14 mouse cellular contexts compared by ENCODE assay signal in genomic region chr4:63032581-63033006, GRCm38 (mm10).
A peak's percentile ranks its signal among the peaks of the same experiment; 100 is the strongest.
DNase-seq lines count a peak whose midpoint lies in the region; ATAC-seq lines count a peak whose summit lies in the region.
"Had no signal": no experiment of that assay in that cellular context is flagged by ENCODE, and none has a peak within 500 bp of the region (broad histone marks: within the 10 kb centered on the region; RNA-seq: fewer than 3 reads in every experiment).

No protein-coding gene starts in this region.

- DNase-seq in urinary bladder, postnatal 14 days (ENCODE audit: low spot score) = peak; percentile 36
- no peak for DNase-seq in urinary bladder, postnatal 25 days (ENCODE audit: low spot score)
- DNase-seq in adrenal gland, adult 2 months = no peak
- DNase-seq in gastrocnemius, adult 18-20 months (ENCODE audit: low spot score) = no peak
- DNase-seq: adrenal gland, adult 8-10 months; cerebellum, adult 11 months; embryo, embryonic 11 days had no signal

- peak overlapping the region; percentile 76; the same call in 1 of the 2 replicates for H3K27ac ChIP-seq in kidney, embryonic 14.5 days (ENCODE audit: low read depth, low read length)
- H3K27ac ChIP-seq in limb, embryonic 15.5 days = peak overlapping the region; percentile 84
- peak overlapping the region; percentile 95 for H3K27ac ChIP-seq in stomach, embryonic 16.5 days (ENCODE audit: low read length)
- H3K27ac ChIP-seq: liver, embryonic 15.5 days had no signal

- no peak overlapping the region for H3K4me3 ChIP-seq in kidney, embryonic 14.5 days (ENCODE audit: low read length)
- H3K4me3 ChIP-seq in limb, embryonic 15.5 days = no peak overlapping the region
- no peak overlapping the region for H3K4me3 ChIP-seq in stomach, embryonic 16.5 days (replicated peaks; ENCODE audit: low read length)
- H3K4me3 ChIP-seq: hindbrain, embryonic 10.5 days; liver, embryonic 15.5 days; midbrain, embryonic 15.5 days had no signal

- H3K36me3 ChIP-seq in kidney, embryonic 14.5 days (ENCODE audit: control insufficient read depth, insufficient read depth, low read length) = no peaks in the 10 kb centered on the region
- no peaks in the 10 kb centered on the region for H3K36me3 ChIP-seq in limb, embryonic 15.5 days
- no peaks in the 10 kb centered on the region for H3K36me3 ChIP-seq in stomach, embryonic 16.5 days (ENCODE audit: control insufficient read depth, insufficient read depth, low read length)
- H3K36me3 ChIP-seq: liver, embryonic 15.5 days; midbrain, embryonic 15.5 days had no signal

- no peak overlapping the region for H3K9ac ChIP-seq in kidney, embryonic 14.5 days (ENCODE audit: low read depth, low read length)
- no peak overlapping the region for H3K9ac ChIP-seq in limb, embryonic 15.5 days
- H3K9ac ChIP-seq in stomach, embryonic 16.5 days (ENCODE audit: low read length) = peak overlapping the region; percentile 26; the same call in 1 of the 2 replicates
- H3K9ac ChIP-seq: liver, embryonic 15.5 days; midbrain, embryonic 15.5 days had no signal

- H3K27me3 ChIP-seq in kidney, embryonic 14.5 days (ENCODE audit: control insufficient read depth, insufficient read depth, low read length) = no peaks in the 10 kb centered on the region
- no peaks in the 10 kb centered on the region for H3K27me3 ChIP-seq in limb, embryonic 15.5 days
- H3K27me3 ChIP-seq in stomach, embryonic 16.5 days (ENCODE audit: control insufficient read depth, insufficient read depth, low read length) = no peaks in the 10 kb centered on the region
- H3K27me3 ChIP-seq: liver, embryonic 15.5 days; midbrain, embryonic 15.5 days had no signal

- 60% methylated on average over 9 of the region's 9 CpGs for WGBS in kidney, embryonic 14.5 days
- WGBS in limb, embryonic 15.5 days = 26% methylated on average over 9 of the region's 9 CpGs
- WGBS in stomach, embryonic 16.5 days = 57% methylated on average over 9 of the region's 9 CpGs

- H3K9me3 ChIP-seq in kidney, embryonic 14.5 days (ENCODE audit: control insufficient read depth, low read length) = no peaks in the 10 kb centered on the region
- H3K9me3 ChIP-seq in limb, embryonic 15.5 days = no peaks in the 10 kb centered on the region
- H3K9me3 ChIP-seq in stomach, embryonic 16.5 days (replicated peaks; ENCODE audit: control insufficient read depth, low read length) = no peaks in the 10 kb centered on the region
- H3K9me3 ChIP-seq: hindbrain, embryonic 10.5 days; liver, embryonic 15.5 days; midbrain, embryonic 15.5 days had no signal

- ATAC-seq in kidney, embryonic 14.5 days (ENCODE audit: low FRiP score, low TSS enrichment) = no peak
- ATAC-seq in limb, embryonic 15.5 days (ENCODE audit: insufficient number of reproducible peaks, low FRiP score, low TSS enrichment, low read depth) = no peak
- peak; percentile 80 for ATAC-seq in stomach, embryonic 16.5 days (ENCODE audit: insufficient read depth, low FRiP score)
- ATAC-seq in CD4-positive, CD25-positive, alpha-beta regulatory T cell, adult 4 months = no peak

- peaks cover 37% of the 10 kb centered on the region for H3K4me1 ChIP-seq in kidney, embryonic 14.5 days (ENCODE audit: control insufficient read depth, insufficient read depth, low read length)
- H3K4me1 ChIP-seq in limb, embryonic 15.5 days = peaks cover 56% of the 10 kb centered on the region
- H3K4me1 ChIP-seq in stomach, embryonic 16.5 days (ENCODE audit: control insufficient read depth, insufficient read depth, low read length) = peaks cover 33% of the 10 kb centered on the region
- H3K4me1 ChIP-seq: liver, embryonic 15.5 days had no signal

- no peak overlapping the region for H3K4me2 ChIP-seq in kidney, embryonic 14.5 days (replicated peaks; ENCODE audit: low read depth, low read length)
- no peak overlapping the region for H3K4me2 ChIP-seq in limb, embryonic 15.5 days
- H3K4me2 ChIP-seq in stomach, embryonic 16.5 days (ENCODE audit: low read depth, low read length) = peak overlapping the region; percentile 19
- H3K4me2 ChIP-seq: liver, embryonic 15.5 days; midbrain, embryonic 15.5 days had no signal
